Mouse (Mus musculus) CD4-positive, CD25-positive, alpha-beta regulatory T cell, adult 2 months (primary cell): ENCODE measurements around the gene Bsn.

Source experiments
- DNase-seq: peaks from one replicate; pipeline ENCODE4 v3.0.0-alpha.2; 2012; ENCODE audit warnings: low read depth, low spot score

Bsn gene

GRCm38 (mm10) chr9:108125731-108126130 is 64.5 kb downstream of the Bsn start:
- no peak for DNase-seq

GRCm38 (mm10) chr9:108123916-108124315 is 66.3 kb downstream of the Bsn start:
- no peak for DNase-seq

GRCm38 (mm10) chr9:108121170-108121969 is 68.8 kb downstream of the Bsn start:
- DNase-seq = no peak

- DNase-seq = peak; percentile 36
These were observed 69.5 kb downstream of the Bsn start for GRCm38 (mm10) chr9:108120671-108121070.

DNA sequence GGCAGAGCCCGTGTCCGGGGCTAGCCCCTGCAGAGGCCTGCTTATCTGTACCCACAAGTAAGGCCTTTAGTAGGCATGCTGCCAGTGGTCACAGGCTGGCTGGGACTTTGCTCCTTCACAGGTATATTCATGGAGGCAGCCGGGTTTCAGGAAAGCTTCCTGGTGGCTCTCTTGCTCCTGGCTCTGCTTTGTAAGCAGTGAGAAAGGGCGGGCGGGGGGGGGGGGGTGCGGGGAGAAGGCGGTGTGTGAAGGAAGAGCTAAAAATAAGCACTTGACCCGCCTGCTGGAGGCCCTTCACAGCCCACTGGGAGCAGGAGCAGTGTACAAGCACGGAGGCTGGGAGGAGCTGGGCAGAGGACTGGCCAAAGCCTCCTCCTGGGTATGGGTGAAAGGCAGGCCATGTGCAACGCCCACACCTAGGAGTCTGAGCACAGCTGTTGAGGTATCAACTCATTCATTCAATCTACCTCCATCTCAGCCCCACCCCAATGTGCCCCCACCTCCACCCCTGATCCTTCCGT is 70.2 kb downstream of the Bsn start:
- DNase-seq = no peak

GRCm38 (mm10) chr9:108117143-108117542 is 73.0 kb downstream of the Bsn start:
- no peak for DNase-seq

- no peak for DNase-seq
These were observed 74.7 kb downstream of the Bsn start for GRCm38 (mm10) chr9:108115290-108116077.

DNA sequence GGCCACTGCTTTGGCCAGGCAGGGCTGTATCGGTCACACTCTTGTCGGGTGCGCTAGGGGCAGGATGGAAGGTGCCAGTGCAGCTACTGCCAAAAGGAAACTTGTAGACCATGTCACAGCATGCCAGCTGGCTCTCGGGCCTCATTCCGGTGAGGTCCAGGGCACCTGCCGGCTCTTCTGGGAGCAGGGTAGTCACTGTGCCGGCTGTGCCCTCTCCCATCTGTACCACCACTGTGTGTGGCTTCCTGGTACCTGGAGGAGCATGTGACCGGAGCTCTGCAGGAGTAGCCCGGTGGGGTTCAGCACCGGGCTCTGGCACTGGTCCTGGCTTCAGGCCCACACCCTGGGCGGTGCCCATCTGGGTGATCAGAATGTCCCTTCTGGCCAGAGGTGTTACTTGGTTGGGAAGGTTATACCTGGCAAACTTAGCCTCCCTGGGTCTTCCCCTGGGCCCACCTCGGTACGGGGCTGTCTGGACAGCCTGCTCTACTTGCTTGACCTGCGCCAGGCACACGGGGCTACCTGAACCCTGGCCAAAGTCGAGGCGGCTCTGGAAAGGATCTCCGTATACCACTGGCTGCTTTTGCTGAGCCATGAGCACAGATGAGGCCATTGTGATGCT is 77.4 kb downstream of the Bsn start:
- no peak for DNase-seq

- no peak for DNase-seq
These were observed 78.5 kb downstream of the Bsn start for GRCm38 (mm10) chr9:108111593-108112121.

DNA sequence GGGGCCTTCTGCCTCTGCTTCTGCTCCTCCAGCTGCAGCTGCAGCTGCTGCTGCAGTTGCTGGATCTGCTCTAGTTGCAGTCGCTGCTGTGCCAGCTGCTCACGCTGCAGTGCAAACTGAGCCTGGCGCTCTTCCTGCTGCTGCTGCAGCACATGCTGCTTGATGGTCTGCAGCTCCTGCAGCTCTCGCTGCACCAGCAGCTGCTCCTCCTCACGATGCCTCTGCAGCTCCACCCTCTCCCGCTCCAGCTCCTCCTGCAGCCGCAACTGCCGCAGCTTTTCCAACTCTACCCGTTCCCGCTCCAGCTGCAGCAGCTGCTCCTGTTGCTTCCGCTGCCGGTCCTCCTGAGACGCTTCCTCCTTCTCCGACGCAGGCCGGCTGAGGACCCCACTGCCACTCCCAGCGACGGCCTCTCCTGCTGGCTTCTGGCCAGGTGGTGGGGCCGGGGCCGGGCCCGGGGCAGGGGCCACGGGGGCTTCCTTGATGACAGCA is 79.0 kb downstream of the Bsn start:
- DNase-seq = peak; percentile 44

DNA sequence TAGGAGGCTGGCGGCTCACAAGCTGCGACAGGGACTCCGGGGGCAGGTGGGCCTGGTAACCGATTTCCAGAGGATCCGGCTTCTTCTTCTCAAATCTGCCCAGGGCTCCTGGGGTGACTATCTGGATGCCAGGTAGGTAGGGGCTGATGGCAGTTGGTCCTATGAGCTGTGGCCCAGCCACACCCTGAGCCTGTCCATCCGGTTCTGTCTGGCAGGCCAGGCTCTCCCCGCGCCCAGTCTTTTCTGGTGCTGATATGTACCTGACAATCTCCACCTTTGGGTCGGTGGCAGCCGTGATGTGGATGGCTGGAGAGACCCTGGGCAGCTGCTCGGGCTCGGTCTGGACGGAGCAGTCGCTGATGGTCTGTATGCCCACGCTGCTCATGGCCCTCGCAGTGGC is 80.0 kb downstream of the Bsn start:
- no peak for DNase-seq

DNA sequence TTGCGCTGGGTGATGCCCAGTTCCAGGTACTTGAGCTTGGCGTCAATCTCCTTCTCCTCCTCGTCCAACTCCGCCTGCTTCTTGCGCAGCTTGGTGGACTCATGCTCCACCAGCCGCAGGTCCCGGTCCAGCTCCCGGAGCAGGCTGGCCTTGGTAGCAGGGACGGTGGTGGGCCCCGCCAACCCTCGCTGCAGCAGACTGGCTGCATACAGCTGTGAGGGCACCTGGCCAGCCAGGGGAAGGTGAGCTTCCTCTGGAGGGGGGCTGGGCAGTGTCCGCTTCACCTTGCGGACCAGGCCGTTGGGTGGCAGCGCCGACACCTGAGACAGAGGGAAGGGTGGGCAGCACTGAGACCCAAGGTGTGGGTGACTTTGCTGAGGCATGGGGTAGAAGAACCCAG is 82.3 kb downstream of the Bsn start:
- DNase-seq = no peak

GRCm38 (mm10) chr9:108106090-108106489 is 84.1 kb downstream of the Bsn start:
- no peak for DNase-seq

GRCm38 (mm10) chr9:108105549-108105863 is 84.7 kb downstream of the Bsn start:
- DNase-seq = no peak

- peak; percentile 50 for DNase-seq
These were observed 85.2 kb downstream of the Bsn start for GRCm38 (mm10) chr9:108104766-108105548.

DNA sequence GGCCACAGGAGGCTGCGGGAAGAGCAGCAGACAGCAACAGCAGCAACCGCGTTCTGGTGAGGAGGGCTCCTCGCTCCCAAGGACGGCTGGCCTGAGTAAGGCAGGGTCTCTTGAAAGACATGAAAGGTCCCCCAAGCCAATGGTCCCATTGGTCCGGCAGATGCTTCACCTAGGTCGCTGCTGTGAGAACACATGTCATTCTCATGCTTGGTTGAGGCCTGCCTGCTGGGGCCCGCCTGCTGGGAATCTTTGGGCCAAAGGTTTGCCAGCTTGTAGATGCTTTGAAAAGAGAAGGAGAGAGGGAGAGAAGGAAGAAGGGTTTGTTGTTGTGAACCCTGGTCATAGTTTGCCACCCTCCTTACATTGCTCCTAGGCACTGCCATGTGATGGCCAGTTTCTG is 90.6 kb downstream of the Bsn start:
- DNase-seq = no peak

DNA sequence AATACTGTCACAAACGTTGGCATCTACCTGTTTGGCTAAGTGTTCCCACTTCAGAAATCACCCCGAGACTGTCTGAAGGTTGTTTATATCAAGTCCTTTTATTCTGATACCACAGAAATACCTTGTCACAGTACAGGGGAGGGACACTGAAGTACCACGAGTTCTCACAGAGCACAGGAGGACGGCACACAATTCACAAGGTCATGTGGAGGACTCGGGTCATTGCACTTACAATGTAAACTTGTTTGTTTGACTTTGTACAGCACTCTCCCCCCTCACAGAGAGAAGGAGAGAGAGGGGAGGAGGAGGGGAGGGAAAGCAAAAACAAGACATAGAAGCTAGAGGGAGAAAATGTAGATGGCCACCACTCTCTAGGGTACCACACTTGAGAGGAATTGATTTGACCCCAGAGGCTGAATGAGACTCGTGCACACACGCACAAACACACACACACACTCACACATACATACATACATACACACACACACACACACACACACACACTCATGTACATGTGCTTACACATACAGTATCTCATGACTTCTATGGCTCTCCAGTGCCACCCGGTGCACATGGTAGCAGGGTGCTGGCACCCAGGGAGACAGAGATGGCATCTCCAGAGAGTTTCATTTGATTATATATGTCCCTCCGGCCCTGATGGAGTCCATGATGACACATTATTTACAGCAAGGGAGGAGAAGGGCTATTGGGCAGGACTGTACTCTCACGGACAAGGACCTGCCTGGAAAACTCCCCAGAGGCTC is 94.1 kb downstream of the Bsn start:
- DNase-seq = no peak

DNA sequence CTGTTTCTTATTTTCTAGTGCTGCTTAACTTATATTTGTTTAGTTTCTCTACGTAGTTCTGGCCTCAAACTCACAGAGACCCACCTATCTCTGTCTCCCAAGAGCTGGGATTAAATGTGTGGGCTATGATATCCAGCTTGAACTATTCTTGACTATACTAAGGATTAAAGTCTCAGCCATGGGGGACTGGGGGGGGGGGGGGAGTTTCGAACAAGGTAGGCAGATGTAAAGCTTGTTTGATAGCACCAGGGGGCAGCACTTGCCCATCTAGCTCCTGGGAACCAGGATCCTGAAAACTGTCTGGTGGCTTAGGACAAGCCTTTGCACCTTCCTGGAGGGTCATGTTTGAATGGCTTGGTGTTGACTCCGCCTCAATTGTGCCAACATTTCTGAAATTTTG is 94.7 kb downstream of the Bsn start:
- DNase-seq = peak; percentile 88

GRCm38 (mm10) chr9:108094998-108095411 is 95.2 kb downstream of the Bsn start:
- peak; percentile 45 for DNase-seq

DNA sequence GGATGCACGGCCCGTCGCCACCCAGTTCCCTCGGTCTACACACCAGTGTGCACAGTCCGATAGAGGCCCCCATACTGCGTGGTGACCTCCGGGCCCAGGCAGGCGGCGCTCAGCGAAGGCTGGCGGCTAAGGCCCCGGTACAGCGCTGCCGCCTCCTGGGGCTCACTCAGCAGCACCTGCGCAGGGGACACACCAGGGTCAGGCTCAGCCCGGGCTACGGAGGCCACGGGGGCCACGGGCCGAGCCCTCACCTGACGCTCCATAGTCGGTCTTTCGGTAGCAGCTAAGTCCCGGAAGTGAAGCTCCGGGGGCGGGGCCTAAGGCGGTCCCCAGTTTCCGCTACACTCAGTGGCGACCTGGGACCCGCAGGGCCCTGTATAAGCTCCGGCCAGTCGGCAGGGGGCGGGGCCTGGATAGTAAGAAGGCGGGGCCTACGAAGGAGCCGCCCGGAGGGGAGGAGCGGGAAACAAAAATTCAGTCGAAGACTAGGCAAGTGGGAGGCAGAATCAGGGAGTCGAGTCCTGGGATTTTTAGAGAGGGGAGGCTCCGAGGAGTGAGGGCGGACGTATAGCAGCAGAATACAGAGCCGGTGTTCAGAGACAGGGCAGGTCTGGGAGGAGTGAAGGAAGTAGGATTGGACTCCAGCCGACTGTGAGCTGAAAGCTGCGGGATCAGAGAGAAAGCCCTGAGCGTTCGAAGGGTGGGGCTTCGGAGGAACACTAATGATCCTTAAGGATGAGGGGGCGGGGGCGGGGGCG is 95.8 kb downstream of the Bsn start, which contains the start of gene Apeh:
Gene Apeh (minus strand): TSS at position 423 of the 758 bp plus-strand sequence.
- DNase-seq = peak; percentile 95
